Mouse (Mus musculus) erythroid progenitor cell, adult 5-6 weeks (primary cell): Measurements from ENCODE around the gene Hesx1. TPM values are rescaled to one million over a fixed set of nuclear protein-coding genes. Genes with fewer than 3 reads are reported as not detected.
"Not testable (repeated sequence)": the region's sequence is repeated elsewhere in the genome, so short reads cannot be mapped to it uniquely, and the experiment has no call there.

Experiments
- ATAC-seq: replicated peaks from 2 replicates; pipeline ENCODE4 v1.8.0; 2016; ENCODE audit warnings: moderate number of reproducible peaks, mild to moderate bottlenecking, moderate TSS enrichment, inconsistent platforms; ENCODE audit not compliant: poor library complexity, low FRiP score, severe bottlenecking
- total RNA-seq, 2 experiments: library from RNA; stranded (forward) in 1 of 2; stranded (reverse) in 1 of 2; fragments of 150-400 nt in 1 of 2; fragments of 186-747, 209-891 nt in 1 of 2; gene quantifications; 2 replicates each; pipeline versions ENCODE4 v1.2.3 to v1.2.4; 2015 to 2017; ENCODE audit warnings: low replicate concordance in 2 of 2

The Hesx1 gene
- total RNA-seq (2015; ENCODE audit: low replicate concordance) (not detected in 2 replicates), total RNA-seq (2017; ENCODE audit: low replicate concordance) (not detected in 2 replicates)

DNA sequence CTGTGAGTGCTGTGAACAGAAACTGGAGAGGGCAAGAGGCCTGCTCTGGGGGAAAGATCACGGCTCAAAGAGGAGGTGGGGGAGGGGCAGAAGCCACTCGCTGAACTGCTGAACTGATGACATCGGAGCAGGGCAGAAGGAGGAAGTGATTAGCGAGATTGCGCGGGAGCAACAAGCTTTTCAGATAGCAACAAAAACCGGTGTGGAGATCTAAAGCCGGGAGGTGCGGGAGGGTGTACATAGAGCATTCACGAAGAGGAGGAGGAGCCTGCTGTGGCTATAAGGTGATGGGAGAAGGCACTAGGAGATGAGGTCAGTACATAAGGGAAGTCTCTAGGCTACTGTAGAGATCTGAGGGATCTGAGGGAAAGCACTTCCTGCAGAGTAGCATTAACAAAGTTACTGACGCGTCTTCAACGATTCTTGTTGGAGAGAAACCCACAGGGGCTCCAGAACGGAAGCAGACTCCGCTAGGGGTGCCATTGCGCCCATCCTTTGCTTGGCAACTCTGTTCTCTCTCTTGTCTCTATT, at the start of gene Hesx1:
Gene Hesx1 (plus strand): TSS at position 206 of the 531 bp plus-strand sequence.
- ATAC-seq: no peak

DNA sequence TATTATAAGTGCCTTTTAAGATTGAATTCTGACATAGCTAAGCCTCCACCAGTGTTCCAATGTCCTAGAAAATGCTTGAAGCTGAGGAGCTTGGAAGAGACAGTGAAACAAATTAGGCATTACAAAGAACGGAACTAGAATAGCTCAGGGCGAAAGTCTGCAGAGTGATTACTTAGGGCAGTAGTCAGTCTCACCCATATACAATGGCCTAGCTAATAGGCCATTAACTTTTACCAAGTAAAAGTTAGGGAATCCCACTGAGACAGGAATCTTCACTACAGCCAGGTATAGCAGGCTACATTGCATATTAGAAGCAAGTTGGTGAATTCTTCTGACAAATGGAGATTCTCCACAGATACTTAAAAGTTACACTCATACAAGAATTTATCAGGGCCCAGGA, 38.1 kb upstream of the Hesx1 start:
- ATAC-seq: not testable (repeated sequence)

DNA sequence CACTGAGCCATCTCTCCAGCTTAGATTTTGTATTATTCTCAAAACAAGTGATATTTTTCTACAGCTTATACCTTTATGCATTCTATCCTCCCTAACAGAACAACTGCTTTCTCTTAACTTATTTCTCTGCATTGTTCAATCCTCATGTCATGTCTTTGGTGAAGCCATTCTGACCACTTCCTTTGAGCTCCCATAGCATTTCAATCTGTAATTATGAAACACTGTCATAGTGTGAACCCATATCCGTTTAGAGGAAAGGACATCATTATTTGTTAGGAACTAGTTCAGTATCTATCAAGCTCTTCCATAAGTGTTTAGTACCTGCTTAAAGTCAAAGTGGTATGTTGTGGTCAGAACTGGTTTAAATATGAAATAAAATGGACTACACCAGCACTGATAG, 33.7 kb upstream of the Hesx1 start:
- no peak for ATAC-seq

DNA sequence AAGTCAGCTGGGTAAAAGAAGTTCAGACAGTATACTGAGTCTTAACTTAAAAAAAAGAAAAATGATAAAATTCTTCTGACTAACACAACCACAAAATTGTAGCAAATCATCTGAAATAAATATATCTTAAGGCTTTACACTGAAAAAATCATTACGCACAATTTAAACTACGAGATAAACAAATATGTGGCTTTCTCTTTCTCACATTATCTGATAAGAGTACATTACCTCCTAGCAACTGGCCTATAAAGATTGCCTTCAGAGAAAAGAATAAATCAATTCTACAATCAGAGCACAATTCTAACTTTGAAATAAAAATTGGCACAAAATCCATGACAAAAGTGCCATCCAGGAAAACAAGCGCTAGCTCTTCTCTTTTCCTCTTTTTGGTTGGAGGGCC, 25.1 kb upstream of the Hesx1 start:
- ATAC-seq: no peak

DNA sequence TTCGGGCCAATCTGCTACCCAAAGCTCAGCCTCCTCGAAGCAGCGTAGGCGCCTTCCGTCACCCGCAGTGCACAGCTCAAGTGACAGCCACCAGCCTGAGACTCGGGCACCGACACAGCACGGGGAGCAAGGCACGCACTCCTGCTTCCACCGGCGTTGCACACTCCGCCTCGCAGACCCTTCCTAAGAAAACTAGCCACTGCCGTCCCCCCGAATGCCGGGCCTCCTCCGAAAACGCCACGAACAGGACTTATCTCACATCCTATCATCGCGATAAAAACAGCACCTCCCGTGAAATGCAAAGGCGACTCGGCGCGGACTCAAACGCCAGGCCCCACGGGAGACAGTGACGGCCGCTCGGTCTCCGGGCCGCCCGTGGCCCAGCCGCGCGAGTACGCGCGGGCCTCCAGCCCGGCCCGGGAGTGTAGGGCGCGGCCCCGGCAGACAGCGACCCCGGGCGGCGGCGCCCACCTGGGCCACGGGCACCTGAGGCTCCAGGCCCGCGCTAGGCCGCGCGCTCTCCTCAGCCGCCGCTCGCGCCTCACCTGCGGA, 24.3 kb upstream of the Hesx1 start:
- ATAC-seq: peak; percentile 26; the same call in 1 of the 2 replicates

DNA sequence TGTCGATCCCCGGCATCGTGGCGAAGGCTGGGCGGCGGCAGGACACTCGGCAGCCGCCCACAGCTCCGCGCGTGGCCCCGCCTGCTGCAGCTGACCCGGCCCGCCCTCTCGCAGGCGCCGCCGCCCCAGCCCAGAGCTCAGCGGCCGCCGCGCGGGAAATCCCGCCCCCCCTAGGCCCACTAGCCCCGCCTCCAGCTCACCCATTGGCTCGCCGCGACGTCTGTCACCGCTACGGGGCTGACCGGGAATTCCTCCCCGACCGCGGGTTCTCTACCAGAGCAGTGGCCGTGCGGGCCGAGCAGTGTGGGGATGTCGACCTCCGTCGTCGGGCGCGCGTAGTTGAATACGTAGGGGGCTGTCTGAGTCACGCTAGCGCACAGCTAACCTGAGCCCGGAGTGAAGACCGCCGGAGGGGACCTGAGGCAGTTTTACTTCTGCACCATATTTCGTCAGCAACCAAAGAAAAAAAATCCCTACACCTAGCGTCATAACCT, 23.7 kb upstream of the Hesx1 start:
- ATAC-seq: peak; percentile 100

DNA sequence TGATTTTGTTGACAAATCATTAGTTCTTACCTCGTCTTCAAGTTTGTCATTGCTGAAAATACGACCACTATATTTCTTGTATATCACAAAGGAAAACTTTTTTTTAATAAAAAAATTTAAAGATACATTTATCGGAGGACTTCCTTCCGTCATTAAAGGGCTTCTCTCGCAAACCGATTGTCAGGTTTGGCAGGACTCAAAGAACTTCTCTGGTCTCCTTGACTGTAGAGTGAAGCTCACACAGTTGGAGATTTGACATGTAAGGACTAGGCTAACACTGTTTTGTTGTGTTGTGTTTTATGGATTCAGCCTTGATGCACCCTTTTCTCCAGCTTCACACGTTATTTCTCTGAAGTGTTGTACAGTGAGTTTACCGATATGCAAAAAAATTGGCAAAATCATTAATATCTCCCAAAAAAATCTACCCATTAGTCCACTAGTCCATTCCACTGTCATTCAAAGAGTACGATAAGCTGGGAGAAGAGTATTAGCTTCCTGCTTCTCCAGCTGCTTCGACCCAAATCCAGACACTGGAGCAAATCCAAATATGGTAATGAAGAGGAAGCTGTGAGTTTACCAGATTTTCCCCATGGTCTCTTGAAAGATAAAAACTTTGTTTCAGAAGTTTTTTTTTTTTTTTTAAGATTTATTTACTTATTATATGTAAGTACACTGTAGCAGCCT, 23.0 kb upstream of the Hesx1 start, which contains the start of gene Appl1:
Gene Appl1 (minus strand): TSS at position 127 of the 684 bp plus-strand sequence.
- no peak for ATAC-seq

DNA sequence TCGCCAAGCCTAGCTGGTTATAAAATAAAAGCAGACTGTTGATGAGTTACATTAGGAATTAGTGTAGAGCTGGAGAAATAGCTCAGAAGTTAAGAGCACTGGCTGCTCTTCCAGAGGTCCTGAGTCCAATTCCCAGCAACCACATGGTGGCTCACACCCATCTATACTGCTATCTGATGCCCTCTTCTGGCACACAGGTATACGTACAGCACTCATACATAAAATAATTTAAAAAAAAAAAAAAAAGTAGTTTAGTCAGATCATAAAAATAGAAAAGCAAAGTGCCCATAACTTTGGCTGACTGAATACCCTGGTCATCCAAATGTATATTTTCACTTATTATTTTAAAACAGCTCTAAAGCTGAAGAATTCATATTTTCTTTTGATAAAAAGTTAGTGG, 21.1 kb upstream of the Hesx1 start:
- no peak for ATAC-seq

DNA sequence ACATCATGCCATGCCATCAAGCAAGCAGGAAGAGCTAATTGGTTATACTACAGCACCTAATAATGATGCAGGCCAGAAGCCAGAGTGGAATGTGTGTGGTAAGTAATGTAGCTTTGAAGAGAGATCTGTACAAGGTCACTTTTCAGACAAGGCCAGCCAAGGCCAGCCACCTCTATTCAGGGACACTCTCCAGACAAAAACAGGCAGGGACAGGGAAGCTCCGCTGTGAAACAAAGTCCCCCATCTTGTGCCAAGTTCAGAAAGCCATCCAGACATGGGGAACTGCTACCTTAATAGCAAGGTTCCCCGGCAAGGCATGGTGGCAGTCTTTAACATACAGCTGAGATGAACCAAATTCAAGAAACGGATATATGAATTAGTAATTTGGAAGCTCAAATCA, 18.7 kb upstream of the Hesx1 start:
- no peak for ATAC-seq

DNA sequence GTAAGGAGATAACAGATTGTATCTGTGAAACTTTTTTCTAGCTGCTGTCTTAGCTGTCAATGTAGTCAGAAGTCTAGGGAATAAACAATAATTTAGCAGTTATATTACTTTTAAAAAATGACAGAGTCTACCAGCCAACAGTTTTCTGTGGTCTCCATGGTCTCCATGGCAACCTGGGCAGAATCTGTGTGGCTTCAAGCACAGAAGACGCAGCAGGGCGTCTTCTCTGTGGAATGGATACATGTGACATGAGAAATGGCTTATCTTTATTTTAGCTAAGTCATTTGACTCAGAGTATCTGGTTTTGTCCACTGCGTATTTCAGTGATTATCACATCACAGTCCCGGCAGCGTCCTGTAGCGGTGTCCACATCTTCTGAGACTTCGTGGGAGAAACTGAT, 18.0 kb upstream of the Hesx1 start:
- ATAC-seq: no peak

DNA sequence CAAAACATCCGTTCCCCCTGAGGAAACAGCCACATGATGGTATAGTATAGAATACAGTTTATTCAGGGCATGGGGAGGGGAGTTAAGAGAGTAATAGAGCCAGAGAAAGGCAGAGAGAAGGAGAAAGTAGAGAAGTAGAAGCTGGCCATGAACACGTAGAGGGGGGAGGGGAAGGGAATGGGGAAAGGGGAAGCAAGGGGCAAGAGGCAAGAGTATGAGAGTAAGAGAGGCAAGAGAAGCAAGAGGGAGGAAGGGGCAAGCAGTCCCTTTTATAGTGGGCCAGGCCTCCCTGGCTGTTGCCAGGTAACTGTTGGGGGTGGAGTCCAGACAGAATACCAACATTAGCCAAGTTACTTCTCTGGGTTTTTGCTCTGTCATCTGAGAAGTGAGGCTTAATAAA, 16.7 kb upstream of the Hesx1 start:
- no peak for ATAC-seq

DNA sequence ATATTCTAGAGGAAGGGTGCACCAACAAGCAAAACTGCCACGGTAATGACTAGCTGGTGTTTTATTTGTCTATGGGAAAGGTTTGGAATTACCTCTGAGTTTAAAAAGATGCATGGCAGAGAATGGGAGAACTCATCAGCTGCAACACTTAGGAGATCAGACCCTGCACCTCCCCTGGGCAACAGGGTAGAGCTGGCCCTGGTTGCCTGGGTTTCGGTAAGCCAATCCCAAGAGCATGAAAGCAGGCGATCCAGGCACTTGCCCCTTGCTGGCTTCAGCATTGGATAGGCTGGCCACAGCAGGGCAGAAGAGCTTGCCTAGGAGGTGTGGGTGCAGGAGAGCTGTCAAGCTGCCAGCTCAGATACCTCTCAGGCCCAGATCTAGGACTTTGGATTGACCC, 14.4 kb upstream of the Hesx1 start:
- no peak for ATAC-seq

DNA sequence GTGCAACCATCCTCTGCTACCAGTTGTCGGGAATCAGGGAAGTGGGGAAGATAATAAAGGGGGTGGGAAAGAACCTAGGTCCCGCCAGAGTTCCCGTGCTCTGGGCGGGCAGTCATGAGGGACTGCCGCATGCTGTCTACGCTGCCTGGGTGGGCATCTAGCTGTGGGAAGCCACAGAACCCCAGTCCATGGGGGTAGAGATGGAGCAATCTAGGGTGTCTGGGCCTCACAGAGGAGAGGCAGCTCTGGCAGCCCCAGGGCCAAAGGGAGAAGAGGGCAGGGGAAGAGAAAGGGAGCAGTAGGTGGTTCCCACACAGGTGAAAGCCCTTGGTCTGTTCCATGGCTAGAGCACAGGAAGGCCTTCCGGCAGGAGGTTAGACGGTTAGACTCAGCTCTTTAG, 13.2 kb upstream of the Hesx1 start:
- ATAC-seq: no peak

DNA sequence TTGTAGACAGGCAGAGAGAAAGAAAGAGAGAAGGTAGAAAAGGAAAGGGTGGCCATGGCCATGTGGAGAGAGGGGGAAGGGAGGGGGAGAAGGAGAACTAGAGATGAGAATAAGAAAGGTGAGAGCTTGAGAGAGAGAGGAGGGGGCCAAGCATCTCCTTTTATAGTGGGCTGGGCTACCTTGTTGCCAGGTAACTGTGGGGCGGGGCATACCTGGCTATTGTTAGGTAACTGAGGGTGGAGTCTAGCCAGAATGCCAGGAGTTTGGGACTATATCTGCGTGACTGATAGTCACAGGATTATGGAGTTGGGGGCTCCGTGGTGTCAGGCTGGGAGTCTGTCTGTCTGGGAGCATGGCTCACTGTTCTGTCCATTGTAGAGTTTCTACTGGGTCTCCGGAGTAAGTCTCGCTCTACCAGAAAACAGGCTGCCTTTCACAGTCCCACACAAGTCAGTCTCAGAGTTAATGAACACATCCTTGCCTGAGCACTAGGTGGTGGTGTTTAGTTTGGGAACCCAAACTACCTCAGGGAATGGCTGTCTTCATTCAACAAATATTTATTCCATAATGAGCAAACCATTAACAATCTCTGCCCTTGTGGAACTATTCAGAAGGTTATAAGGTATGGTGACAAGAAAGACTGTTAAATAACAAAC, 12.6 kb upstream of the Hesx1 start:
- ATAC-seq: no peak

DNA sequence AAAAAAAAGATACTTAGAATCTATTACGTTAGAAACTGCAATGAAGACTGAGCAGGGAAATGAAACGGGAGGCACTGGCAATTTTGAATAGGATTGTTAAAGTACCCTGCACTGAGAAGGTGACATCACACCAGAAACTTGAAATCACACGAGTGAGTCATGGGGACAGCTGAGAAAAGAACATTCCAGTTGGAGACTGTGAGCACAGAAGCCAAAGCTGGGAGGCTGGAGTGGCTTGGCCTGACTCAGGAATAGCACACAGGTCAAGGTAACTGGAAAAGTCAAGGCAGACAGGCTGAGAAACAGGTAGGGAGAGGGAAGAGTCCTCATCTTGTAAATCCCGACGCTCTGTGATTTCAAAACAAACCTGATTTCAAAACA, 12.1 kb upstream of the Hesx1 start:
- ATAC-seq: no peak

DNA sequence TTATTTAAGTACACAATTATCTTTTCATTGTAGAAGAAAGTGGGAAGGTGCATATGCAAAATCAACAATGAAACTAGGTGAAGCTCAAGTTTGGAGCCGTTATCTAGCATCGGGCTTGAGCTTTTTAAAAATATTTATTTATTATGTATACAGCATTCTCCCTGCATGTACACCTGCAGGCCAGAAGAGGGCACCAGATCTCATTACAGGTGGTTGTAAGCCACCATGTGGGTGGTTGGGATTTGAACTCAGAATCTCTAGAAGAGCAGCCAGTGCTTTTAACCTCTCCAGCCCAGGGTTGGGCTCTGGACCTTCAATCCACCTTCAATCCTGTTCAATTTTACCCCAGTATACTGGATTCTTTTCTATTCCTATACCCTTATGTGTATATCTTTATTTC, 5.5 kb upstream of the Hesx1 start:
- ATAC-seq: no peak

DNA sequence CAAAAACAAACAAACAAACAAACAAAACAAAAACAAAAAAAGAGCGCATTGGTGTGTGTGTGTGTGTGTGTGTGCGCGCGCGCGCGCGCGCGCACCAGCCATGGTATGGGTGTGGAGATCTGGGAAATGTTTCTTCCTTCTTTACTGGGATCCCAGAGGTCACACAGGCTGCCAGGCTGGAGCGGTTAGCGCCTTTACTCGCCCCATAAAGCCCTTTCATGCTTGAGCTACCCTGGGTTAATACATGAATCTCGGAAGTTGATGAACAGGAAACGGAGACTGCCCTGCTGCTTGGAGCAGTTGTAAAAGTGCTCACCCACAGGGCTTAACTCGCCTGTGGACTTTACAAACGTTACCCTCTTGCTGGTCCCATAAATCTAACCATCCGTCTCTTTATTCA, 2.6 kb upstream of the Hesx1 start:
- ATAC-seq: no peak

DNA sequence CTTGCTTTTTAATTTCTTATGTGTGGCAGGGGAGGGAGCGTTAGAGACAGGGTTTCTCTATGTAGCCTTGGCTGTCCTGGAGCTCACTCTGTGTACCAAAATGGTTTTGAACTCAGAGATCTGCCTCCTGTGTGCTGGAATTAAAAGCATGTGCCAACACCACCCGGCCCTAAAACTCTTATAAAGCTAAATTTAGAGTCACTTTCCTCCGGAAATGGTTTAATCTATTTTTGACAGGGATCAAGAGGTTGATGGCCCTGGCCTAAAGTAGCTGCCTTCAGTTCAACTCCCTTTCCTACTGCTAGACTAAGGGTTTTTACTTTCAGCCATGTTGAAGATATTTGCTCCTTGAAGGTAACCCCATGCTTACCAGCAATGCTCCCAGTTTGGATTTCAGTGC, 789 bp upstream of the Hesx1 start:
- ATAC-seq: no peak

DNA sequence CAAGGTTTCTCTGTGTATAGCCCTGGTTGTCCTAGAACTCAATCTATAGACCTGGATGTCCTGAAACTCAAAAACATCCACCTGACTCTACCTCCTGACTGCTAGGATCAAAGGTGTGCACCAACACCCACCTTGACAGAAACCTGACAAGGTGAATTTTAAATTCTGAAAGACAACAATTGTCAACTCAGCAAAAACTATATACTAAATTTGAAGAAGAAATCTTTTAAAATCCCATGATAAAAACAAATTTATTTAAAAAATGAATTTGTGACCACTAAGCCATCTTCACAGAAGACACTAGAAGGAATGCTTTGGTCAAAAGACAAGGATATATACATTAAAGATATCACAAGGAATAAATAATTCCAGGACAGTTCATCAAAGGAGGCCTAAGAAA, 2.0 kb downstream of the Hesx1 start:
- no peak for ATAC-seq

DNA sequence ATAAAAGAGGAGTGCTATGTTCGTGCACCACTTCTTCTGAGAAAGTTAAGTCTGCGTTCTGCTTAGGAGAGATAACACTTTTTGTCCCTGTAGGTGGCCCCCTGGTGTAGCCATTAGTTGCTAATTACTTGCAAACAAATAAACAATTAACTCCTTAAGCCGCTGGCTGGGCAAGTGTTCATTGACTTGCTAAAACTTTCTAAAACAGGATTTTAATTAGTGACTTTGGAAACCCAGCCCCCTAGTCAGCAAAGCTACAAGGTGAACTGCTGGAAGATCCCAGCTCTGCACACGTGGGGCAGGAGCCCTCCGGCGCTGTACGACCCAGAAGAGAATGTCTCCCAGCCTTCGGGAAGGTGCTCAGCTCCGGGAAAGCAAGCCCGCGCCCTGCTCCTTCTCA, 6.2 kb downstream of the Hesx1 start:
- ATAC-seq: no peak

DNA sequence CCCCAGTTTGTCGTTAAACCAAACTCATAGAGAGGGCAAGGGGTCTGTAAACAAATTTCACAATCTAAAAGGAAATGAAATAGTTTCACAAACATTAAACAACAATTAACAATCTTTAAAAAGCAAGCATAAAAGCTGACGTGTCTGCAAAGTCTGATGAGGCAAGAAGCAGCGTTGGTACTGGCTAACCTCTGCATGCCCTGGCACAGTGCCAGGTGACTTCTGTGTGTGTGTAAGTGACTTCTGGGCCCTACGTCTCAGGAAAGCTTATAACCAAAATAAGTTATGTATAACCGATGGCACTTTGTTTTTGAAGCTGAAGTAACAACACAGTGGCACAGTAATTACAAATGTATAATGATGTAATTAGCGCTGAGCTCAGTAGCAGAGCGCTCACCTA, 10.7 kb downstream of the Hesx1 start:
- no peak for ATAC-seq
